Mouse (Mus musculus) kidney, postnatal 4 days (tissue): ENCODE data around the gene Gdap1l1.
"Not testable (repeated sequence)": the region's sequence is repeated elsewhere in the genome, so short reads cannot be mapped to it uniquely, and the experiment has no call there.

ENCODE experiments used
- DNase-seq, 2 experiments: peaks; one replicate each; pipeline ENCODE4 v3.0.0; 2021; ENCODE audit warnings: mixed read lengths in 2 of 2

Gene Gdap1l1

DNA sequence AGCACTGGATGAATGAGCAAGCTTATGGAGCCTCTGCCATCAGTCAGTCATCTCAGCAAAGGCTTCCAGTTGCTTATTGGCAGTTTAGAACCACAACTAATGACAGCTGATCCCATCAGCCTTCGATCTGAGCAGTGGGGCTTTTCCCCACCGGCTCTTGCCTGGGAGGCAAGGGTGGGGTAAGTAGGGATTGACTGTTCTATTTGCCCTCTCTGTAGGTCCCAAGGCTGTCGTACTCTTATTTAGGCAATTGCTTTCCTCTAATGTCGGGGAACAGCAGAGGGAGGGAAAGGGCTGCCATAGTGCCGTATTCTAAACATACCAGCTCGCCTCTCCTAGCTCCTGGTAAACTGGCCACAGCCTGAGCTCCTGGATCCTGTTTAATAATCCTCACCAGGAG is 13.7 kb upstream of the Gdap1l1 start, which contains the start of gene Oser1:
Gene Oser1 (minus strand): TSS at position 101 of the 400 bp plus-strand sequence.
- DNase-seq, result no peak

DNA sequence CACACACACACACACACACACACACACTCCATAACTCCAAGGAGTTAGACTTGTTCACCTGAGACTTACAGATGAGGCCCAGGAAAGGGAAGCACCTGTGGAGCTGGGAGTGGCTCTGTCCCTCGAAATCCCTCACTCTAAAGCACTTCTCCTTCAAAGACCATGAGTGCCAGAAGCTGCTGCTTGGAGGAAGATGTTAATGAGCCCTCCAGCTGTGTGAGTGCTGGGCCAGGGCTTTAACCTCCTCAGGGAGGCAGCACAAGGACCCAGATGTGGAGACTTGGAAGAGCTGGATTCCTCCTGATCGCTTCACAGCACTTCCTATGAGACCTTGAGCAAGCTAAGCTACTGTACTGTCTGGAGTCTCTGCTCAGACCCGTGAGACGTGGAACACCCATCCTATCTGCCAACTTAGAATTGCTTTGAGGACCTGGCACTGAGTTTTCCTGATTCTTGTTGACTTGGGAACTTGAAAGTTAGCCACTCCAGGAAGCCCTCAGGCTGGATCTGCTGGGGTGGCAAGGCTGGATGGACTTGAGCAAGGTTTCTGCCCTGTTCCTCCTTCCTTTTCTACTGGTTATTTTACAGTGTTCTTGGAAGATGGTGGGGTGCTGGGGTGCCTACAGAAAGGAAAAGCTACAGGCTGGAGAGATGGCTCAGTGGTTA is 9.8 kb upstream of the Gdap1l1 start:
- DNase-seq, result no peak

DNA sequence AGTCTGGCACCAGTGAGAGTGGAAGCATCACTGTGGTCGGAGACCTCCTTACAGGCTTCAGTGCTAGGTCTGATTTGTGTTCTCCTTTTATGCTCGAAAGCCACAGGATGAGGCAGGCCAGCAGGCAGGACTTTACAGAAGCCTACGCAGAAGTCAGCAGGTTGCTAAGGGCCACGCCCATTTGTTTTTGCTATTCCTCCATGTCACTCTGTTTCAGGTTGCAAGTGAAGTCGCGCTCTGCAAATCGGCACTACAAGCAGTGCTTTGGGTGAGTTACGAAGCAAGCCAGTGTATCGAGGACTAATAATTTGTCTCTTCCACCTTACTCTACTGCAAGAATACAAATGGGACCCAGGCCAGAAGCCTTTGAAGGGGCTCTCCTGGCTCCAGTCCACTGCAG is 7.0 kb upstream of the Gdap1l1 start:
- DNase-seq, result no peak

DNA sequence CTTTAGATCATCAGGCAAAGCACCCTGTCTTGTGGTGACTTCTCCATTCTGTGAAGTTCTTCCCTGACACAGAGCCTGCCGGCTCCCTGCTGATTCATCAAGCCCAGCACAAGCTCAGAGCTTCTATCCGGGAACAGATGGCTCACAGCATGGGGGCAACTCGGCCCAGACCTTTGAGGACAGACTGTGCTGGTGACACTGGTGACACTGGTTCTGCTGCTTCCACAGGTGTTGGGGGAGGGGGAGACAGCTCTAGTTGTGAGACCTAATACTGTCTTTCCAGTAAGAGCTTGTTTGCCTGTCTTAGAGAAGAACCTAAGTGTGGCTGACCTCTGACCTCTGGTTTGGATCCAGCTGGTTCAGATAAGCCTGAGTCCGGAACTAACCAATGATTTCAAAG is 4.3 kb upstream of the Gdap1l1 start:
- no peak for DNase-seq

DNA sequence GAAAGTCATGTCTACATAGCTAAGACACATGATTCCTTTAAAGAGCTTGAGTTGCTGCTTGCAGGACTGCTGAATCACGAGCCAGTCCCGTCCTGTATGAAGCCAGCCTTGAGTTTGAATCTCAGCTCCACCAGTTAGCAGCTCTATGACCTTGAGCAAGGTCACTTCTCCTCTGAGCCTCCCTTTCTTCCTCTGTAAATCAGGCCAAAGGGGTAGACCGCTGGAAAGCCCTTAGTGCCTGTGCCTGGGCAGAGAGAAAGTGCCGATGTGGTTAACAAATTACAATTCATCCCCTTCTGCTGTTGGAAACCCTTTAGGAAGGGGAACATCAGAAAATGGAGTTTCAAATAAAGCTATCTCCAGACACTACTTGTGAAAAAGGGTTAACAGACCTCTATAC is 476 bp upstream of the Gdap1l1 start:
- DNase-seq, result no peak

DNA sequence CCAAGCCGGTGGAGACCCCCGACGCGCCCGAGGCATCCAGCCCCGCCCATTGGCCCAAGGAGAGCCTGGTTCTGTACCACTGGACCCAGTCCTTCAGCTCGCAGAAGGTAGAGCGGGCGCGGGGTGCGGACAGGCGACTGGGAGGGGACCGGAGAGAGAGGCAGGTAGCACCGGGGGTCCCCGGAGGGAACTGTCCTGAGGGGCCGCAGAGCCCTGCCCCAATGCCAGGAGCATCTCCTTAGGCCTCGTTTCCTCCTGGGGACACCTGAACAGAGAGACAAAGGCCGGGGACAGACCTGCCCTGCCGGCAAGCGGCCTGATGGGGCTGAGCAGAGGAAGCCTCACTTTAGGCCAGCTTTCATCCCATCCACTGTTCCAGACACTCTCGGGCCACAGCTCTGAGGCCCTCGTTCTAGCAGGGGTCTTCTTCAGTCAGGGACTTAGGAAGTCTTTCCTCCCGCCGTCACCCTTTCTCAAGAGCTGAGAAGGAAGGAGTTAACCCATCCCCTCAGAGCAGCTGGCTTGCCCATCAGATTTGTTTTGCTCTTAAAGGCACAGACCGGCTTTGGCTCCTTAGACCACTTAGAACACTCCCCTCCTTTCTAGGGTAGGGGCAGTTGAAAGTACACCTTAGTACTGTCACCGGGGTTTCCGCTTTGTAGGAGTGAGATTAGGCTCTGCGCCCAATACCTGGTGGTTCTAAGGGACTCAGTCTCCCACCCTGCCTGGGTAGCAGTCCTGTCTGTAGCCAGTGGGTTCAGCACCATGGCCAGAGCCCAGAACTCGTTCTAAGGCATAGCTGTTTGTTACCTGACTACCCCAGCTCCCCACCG is 559 bp downstream of the Gdap1l1 start:
- peak; percentile 87 to 88 for DNase-seq

DNA sequence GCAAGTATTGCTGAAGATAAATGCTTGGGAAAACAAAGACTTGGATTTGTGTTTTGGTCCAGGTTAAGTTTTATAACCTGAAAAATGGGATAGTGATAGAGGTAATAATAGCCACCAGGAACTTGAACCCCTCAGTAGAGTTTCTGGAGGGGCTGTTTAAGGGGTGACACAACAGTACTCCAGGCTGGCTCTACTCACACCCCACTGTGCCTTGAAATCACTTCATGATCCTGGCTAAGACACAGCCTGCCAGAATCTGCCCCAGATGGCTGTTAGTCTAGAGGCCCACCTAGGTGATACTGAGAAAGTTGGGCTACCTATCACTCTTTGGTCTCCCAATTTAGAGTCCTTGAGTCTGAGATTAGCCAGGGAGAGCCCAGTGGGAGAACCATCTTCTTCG is 1.2 kb downstream of the Gdap1l1 start:
- no peak for DNase-seq

DNA sequence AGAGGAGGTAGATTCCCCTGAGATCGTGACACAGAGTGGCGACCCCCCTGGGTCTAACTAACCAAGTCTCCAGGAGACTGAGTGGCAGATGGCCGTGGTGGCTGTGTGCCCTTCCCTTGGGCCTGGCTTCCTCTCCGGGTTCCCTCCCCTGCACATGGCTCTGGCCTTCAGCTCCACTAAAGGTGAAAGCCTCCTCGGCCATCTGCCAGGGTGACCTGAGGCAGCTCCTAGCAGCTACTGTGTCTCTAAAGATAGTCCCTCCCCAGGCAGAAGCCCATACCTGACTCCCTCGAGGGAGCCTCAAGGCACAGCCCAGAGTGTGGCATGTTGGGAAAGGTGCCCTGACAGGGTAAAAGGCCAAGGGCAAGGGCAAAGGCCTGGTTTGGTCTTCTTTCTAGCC is 5.3 kb downstream of the Gdap1l1 start:
- DNase-seq, result no peak

DNA sequence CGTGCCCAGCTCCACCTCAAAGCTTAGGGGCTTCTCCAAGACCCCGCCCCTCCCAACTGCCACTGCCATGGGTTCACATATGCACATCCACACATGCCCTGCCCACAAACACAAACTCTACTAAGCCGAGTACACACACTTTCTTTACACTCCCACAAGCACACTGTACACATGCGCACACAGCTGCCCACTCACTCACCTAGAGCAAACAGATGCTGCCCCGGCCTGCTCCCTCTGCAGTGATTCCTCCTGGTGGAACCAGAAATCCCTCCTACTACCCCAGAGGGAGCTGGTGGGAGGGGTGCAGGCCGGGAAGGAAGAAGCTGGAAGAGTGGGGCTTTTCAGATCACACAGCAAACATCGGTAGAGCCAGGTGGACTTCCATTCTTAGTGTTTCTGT is 5.7 kb downstream of the Gdap1l1 start:
- no peak for DNase-seq

DNA sequence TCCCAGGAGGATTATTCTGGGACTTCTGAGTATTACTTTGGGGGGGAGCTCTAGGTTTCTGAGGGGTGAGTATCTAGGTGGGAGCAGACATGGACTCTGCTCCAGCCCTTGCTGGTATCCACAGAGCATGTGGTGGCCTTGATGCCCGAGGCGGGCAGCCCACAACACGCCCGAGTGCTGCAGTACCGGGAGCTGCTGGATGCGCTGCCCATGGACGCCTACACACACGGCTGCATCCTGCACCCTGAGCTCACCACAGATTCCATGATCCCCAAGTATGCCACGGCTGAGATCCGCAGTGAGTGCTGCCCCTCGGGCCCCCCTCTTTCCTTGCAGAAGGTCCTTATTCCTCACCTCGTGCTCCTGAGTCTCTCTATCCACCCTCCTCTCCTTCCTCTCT is 9.1 kb downstream of the Gdap1l1 start:
- no peak for DNase-seq

DNA sequence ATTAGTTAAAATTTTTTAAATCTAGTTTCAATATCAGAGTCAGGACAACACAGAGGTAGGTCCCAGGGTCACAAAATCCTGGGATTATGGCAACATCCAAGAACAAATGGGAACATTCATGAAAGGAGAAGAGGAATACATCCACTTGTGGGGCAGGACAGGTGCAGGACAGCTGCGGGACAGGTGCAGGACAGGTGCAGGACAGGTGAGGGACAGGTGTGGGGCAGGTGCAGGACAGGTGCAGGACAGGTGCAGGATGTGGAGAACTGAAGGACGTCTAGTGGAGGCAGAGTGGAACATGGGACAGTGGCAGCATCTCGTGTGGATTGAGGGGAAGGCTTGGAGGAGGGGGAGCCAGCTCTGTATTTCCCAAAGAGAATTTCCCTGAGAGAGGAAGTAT is 11.0 kb downstream of the Gdap1l1 start:
- DNase-seq, result no peak

DNA sequence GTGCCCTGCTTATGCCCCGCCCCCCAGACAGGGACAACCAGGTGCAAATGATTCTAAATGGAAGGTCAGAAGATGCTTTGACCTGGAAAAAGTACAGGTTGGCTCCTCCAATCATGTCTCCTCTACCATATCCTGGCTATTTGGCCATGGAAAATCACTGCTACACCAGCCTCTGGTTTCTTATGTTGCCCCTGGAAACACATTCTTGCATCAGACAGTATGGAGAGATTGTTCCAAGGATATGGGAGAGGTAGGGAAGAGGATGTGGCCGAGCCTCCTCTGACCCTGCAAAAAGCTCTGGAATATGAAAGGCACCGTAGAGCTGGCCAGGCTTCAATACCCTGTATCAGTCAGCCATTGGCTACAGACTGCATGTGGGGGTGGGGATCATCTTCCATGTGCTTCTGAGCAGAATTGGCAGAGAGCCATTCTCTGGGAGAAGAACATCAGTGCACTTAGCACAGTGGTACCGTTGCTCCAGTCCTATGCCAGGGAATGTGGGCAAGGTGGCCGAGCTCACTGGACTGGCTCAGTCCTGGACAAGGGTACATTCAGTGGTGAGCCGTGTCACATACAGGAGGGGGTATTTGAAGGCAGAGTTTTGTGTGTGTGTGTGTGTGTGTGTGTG is 12.5 kb downstream of the Gdap1l1 start:
- DNase-seq, result no peak

DNA sequence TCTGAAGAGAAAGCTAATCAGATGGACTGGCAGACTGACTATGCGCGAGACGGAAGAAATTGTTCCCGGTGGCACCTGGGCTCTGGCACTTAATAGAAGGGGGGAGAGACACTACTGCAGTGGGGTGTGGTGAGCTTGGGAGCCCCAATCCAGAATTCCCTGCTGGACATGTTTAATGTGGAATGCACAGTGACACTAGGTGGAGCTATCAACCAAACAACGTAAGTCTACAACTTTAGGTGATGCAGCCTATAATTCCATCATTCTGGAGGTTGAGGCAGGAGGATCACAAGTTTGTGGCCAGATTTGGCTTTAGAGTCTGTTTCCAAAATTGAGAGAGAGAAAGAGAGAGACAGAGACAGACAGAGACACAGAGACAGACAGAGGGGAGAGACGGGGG is 14.5 kb downstream of the Gdap1l1 start:
- DNase-seq, result no peak

DNA sequence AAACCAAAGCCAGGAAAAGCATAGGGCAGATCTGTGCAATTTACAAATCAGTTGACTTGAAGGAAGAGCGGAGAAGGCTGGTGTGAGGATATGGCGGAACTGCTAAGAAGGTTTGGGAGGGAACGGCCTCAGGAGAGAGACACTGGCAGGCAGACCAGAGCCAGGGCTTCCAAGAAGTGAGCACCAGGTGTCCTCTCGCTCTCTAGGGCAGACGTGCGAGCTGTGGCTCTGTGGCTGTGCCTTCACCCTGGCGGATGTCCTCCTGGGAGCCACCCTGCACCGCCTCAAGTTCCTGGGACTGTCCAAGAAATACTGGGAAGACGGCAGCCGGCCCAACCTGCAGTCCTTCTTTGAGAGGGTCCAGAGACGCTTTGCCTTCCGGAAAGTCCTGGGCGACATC is 15.1 kb downstream of the Gdap1l1 start:
- DNase-seq, result no peak

DNA sequence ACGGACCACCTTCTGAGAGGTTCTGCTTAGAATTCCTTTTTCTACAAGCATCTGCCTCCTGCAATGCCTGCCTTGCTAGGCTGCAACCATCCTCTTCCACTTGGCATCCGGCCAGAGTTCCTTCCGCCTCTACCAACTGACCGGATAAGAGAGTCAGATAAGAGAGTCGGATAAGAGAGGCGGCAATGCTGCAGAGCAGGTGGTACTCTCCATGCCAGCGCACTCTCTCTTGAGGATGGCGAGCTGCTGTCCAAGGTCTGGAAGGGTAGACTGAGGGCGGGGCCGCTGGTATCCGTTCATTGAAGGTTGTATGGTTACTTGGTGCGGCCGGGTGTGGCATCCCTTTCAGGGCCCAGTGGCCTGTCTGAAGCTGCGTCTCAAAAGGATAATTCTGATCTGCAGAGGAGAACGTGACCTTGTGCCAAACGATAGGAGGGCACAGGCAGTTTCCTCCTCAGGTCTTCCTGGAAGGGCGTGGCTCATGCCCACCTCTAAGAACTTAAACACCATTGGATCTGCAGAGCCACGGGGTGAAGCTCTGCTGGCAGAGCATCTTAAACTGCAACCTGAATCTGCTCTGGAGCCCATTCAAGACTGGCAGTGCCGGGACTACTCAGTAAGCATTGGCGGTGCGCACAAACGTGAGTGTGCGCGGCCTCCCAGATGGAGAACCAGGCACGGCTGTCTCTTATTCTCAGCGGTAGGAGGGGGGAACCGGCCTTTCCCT is 20.4 kb downstream of the Gdap1l1 start:
- DNase-seq, result peak in 1 of 2 experiments; percentile 26

DNA sequence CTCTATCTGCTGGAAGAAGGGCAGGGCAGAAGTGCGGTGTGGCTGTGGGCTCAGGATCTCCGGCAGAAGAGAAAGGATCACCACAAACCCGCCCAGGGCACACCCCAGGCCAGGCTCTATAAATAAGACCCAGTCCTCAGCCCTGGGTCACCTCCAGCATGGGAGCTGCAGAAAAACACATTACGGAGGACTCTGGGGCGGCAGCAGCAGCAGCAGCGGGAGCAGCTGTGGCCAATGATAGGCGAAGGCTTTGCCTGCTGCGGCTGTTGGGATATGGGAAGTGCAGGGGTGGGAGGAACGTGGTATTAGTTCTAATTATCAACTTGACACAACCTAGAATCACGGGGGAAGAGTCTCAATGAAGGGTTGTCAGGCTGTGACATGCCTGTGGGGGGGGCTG is 21.1 kb downstream of the Gdap1l1 start:
- DNase-seq, result no peak

DNA sequence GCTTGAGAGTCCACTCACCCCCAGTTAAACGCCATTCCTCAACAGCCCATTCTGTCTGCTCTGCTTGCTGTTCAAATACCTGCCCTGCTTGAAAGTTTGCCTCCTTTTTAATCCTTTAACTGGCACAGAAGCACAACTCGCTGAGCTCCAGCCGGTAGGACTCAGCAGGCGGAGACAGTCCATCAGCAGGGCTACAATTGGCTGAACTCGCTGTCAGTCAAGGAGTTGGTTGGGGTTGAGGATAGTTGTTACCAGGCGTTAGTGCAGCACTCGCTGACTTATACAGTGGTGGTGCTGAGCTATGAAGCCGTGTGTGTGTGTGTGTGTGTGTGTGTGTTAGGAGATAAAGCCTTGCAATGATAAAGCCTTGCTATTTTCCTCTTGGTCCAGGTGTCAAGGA is 22.3 kb downstream of the Gdap1l1 start:
- no peak for DNase-seq

DNA sequence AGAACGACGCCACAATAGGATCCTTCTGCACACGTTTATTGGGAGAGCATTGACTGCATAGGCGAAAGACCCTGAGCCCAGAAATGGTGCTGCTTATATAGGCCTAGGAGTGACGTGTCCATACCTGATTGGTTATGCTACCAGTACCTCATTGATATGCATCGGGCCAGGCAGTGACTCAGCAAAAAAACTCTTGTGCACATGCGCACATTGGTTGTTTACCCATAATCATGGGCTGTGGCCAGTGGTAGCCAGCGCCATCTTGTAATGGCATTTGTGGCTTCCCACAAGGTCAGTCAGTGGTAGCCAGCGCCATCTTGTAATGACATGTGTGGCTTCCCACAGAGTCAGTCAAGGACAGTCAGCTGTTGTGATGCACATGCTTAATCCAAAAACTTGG is 23.0 kb downstream of the Gdap1l1 start:
- not testable (repeated sequence) for DNase-seq

DNA sequence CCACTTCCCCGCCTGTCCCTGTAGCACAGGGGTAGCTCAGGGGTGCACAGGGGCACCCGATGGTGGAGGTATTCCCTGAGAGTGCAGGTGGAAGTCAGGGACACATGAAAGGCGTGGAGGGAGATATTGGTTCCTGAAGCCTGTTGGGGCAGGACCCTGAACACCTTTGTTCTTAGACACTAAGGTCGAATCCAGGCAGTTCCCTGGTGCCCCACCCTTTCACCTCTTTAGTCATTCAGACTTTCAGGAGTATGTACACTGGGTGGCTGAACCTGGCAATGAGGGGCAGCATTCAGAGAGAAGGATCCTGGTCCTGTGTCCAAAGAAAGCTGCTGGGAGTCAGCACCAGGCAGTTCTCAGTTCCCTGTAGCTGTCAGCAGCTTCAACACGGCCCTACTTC is 24.1 kb downstream of the Gdap1l1 start:
- no peak for DNase-seq

DNA sequence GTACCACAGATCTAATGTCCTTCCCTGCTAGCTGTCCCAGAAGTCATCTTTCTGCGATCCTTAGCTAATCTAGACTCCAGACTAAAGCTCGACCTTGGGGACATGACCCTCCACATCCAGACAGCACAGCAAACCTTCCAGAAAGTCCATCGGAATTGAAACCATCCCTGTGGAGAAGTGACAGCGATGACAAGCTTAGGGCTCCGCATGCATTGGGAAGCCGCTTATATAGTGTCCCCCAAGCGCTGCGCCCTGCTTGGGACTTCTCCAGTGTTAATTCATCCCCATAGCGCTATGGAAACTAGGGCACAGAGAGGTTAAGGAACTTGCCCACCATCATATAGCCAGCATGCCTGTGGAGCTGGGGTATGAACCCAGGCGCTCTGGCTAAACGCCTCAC is 24.5 kb downstream of the Gdap1l1 start:
- no peak for DNase-seq

DNA sequence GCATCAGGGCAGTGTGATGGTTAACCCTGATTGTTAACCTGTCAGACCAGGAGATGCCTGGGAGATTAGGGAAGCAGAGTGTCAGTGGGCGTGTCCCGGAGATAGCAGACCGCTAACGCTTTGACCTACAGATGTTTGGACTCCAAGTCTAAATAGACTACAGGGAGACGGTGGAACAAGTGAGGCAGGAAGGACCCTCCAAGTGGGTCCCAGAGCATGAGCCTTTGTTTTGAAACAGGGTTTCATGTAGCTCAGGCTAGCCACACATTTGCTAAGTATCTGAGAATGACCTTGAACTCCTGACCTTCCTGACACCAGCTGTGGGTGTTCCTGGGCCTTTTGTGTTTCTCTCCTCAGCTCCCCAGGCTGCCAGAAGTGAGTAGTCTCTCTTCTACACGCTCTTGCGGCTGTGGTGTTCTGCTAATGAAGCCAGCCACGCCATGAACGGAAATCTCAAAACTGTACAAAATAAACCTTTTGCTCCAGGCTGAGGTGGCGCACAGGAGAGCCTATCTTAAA is 25.0 kb downstream of the Gdap1l1 start:
- DNase-seq, result no peak

DNA sequence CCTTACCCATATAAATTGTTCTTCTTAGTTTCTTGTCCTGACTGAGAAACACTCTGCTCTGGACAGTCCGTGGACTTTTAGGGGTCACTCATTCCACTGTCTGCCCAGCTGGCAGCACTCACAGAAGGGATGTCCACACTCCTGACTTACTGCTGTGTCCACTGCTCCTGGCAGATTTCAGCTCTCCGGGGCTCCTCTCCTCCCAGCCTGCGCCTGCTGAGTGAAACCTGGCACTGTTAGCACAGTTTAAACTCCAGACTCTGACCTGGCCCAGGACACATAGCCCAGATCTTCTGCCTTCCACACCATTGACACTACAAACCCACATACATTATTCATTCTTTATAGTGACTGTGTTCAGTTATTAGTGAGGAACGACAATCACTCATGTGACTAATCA is 25.7 kb downstream of the Gdap1l1 start:
- no peak for DNase-seq

DNA sequence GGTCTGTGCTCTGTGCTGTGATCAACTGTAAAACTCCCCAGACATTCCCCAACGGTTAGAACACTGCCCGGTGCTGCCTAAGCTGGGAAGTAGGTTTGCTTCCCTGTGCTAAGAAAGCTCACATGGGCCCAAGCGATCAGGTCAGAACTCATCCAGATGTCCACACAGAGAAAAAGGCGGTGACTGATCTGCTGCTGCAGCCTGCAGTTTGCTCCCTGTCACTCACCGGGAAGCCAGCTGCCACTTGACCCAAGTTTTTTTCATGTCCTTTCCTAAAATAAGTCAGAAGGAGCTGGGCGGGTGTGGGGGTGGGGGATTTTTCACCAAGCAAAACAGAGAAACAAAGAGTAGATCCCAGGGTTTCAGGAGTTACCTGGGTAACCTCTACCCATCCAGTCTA is 26.3 kb downstream of the Gdap1l1 start:
- DNase-seq, result no peak
